Mouse (Mus musculus): ENCODE measurements around the gene Epha10.
"Not testable (repeated sequence)": the region's sequence is repeated elsewhere in the genome, so short reads cannot be mapped to it uniquely, and the experiment has no call there.

The Epha10 gene

DNA sequence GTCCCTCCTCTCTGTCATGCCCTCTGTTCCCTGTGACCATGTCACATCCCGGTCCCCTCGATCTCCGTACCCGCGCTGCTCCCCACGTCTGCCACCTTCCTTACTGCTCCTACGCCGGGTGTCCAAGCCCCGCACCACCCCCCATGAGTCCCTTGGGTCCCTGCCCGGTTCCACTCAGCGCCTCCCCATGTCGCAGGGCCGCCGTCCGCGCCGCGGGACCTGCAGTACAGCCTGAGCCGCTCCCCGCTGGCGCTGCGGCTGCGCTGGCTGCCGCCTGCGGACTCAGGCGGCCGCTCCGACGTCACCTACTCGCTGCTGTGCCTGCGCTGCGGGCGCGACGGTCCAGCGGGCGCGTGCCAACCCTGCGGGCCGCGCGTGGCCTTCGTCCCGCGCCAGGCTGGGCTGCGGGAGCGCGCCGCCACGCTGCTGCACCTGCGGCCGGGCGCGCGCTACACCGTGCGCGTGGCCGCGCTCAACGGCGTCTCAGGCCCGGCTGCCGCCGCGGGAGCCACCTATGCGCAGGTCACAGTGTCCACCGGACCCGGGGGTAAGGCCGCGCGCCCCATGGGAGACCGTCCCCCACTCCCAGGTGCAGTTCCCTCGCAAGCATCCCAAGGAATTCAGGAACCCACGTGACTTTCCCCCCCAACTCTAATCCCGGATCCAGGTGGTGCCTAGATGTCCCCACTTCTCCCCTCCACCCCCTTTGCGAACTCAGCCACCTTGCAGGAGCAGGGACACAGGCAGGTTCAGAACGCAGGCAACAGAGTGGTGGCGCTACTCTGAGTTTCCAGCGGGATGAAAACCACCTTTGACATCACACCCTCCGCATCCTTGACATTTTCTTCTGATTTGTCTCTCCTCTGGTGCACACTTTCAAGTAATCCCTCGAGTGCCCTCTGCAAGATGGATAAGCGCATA lies 14.1 kb downstream of the Epha10 start:
- peak; percentile 79 for ATAC-seq (ENCODE audit: low TSS enrichment)

GRCm38 (mm10) chr4:124898428-124898827 lies 17.7 kb downstream of the Epha10 start:
- no peak for ATAC-seq (ENCODE audit: low TSS enrichment)

GRCm38 (mm10) chr4:124899906-124900305 lies 19.2 kb downstream of the Epha10 start:
- no peak for ATAC-seq (ENCODE audit: low TSS enrichment)

GRCm38 (mm10) chr4:124905417-124905816 lies 24.7 kb downstream of the Epha10 start:
- no peak for ATAC-seq (ENCODE audit: low TSS enrichment)

DNA sequence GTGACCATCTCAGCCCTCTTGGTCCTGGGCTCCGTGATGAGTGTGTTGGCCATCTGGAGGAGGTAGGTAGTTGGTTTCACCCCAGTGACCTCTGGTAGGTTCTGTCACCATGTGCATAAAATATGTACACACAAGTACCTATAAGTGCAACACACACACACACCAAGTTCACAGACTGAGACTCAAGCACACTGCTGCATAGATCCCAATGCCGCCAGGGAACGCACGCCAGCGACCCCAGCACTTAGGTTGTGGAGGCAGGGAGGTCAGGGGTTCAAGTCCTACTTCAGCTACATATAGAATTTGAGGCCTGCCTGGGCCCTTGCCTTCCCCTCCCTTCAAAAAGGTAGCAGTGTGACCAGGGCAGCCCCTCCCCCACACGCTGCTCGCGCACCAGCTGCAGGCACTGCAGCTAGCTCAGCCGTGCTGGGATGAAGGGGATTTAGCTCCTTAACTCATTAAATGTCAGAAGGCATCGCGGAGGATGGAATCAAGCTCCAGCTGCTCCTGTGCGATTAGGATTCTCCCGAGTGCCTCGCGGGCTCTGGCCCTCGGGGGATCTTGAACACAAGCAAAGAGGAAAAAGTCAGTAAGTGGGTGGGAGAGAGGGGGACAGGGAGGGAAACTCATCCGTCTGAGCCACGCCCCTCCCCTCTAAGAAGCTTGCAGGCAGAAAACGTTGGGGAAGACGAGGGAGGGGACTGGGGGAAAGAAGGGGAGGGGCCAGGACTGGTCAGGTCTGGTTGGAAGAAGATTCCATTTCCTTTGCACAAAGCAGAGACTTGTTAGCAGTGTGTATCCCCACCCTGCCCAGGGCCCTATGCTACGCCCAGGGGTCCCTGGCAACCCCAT lies 25.5 kb downstream of the Epha10 start:
- no peak for ATAC-seq (ENCODE audit: low TSS enrichment)

- no peak for ATAC-seq (ENCODE audit: low TSS enrichment)
These were observed 47.4 kb downstream of the Epha10 start for GRCm38 (mm10) chr4:124928102-124928501.

DNA sequence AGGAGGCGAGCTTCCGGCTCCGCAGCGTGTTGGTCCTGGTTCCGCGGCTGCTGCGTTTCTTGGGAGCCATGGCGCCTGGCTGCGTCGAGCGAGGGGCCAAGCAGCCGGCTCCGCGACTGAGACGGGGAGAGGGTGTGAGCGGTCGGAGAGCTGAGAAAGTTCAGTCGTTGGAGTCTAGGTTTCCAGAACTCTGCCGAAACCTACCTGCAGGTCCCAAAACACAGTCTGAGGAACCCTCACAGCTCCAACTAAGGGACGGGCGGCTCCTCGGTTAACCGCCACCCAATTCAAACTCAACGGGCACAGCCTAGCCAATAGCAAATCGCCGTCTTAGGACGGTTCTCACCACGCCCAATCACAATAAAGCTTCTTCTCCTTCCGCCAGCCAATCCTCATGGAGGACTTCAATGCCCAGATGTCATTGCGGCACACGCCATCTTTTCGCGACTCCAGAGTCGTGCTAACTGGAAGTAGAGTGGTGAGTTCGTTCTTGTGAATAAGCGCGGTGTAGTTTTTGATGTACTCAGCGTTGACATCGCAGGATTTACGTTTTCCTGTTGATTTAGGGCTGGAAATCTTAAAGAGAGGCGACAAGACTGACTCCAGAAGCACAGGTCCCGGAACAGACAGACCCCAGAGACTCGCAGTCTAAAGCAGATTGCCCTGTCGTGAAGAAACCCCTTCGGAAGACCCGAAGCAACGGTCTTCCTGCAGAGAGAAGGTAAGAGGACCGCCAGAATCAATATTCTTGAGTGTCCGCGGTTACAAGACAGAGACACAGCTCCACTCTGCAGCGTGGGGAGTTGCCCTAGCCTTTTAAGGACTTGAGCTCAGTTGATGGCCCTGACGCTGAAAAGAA lies 56.1 kb downstream of the Epha10 start, which contains the start of gene 9930104L06Rik:
9930104L06Rik (plus strand) TSS at position 436 of the 859 bp plus-strand sequence.
- ATAC-seq (ENCODE audit: low TSS enrichment), result peak; percentile 100

GRCm38 (mm10) chr4:124939211-124939610 lies 58.5 kb downstream of the Epha10 start, which contains the start of gene Cdca8:
TSS of gene Cdca8 (minus strand) at chr4:124939311.
- ATAC-seq (ENCODE audit: low TSS enrichment), result not testable (repeated sequence)

- ATAC-seq (ENCODE audit: low TSS enrichment), result peak; percentile 47; the same call in 1 of the 2 replicates
These were observed 62.3 kb downstream of the Epha10 start for GRCm38 (mm10) chr4:124943022-124943421.

DNA sequence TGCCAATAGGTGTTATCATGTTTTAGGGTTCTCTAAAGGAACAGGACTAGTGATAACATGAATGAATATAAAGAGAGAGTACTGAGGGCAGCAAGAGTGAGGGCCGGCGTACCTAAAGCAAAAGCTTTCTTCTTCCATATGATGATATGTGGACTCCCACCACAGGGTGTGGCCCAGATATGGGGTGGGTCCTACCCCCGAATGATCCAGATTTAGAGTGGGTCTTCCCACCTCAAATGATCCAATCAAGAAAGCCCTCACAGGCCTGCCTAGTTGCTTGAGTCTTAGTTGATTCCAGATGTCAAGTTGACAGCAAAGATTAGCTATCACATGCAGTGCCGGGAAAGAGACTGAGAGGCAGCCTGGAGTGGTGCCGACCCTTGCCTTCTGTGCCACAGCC lies 63.1 kb downstream of the Epha10 start:
- ATAC-seq (ENCODE audit: low TSS enrichment), result no peak

DNA sequence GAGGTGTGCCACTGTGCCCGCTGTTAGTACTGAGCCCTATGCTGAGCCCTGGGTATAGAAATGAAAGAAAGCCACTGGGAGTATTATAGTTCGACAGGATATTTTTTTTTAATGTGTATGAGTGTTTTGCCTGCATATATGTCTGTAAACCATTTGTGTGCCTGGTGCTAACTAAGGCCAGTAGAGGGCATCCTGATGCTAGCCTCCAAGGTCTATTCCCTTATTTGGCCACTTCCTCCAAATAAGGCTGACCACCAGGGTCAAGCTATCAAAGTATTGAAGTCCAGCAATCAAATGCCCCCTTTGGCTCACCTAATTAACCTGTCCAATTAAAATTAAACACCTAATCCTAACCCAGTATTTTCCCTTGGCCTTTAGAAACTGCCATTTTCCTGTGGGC lies 64.3 kb downstream of the Epha10 start:
- ATAC-seq (ENCODE audit: low TSS enrichment), result no peak

GRCm38 (mm10) chr4:124949488-124949887 lies 68.8 kb downstream of the Epha10 start:
- ATAC-seq (ENCODE audit: low TSS enrichment), result no peak

- ATAC-seq (ENCODE audit: low TSS enrichment), result no peak
These were observed 69.7 kb downstream of the Epha10 start for GRCm38 (mm10) chr4:124950181-124951035.

- ATAC-seq (ENCODE audit: low TSS enrichment), result no peak
These were observed 70.3 kb downstream of the Epha10 start for GRCm38 (mm10) chr4:124951036-124951433.

DNA sequence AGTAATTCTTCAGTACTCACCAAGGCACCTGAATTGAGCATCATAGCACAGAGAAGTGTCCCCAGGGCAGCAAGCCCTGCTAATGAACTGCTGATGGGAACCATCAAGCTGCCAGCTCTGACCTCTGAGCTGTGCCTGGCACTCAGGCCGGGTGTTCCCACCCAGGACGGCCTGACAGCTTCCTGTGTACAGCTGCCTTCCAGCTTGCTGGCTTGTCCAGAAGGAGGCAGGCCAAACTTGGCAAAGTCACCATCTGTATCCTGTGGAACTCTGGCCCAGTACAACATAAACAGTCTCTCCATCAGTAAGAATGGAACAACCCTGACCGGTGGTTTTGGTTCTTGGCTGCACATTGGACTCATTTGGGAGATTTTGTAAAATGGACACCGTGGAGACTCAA lies 72.8 kb downstream of the Epha10 start:
- no peak for ATAC-seq (ENCODE audit: low TSS enrichment)

DNA sequence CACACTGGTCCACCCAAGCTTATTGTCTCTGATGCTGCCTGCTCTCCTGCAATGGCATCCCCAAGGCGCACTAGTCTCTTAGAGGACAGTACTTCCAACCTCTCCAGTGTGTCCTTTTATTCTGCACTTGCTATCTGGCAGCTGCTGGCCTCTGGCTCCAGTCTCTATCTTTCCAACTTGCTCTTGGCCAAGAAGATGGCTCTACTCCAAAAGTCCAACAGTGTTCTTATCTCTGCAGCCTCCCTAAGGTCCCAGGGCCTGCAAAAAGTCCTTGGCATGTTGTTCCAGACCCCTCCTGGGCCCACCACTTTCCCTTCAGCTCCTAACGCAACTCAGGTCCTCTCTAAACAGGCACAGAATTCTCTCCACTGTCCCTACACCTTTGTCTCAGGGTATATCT lies 76.6 kb downstream of the Epha10 start:
- no peak for ATAC-seq (ENCODE audit: low TSS enrichment)

GRCm38 (mm10) chr4:124959062-124959461 lies 78.4 kb downstream of the Epha10 start:
- no peak for ATAC-seq (ENCODE audit: low TSS enrichment)

DNA sequence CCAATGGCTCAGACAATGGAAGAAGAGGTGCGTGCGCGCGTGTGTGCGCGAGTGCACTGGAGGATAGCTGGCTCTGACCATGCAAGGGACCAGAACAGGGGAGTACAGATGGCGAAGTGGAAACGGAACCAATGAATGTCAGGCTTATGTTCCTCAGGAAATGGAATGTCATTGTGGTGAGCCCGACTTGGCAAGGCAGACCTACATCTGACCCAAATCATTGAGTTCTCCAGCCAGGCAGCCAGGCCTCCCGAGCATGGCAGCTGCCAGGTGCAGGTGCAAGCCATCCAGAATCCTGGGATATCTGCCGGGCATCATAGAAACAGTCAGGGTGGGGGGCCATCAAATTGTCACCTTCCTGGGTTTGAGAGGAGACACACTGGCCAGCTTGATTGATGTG lies 80.2 kb downstream of the Epha10 start:
- no peak for ATAC-seq (ENCODE audit: low TSS enrichment)

DNA sequence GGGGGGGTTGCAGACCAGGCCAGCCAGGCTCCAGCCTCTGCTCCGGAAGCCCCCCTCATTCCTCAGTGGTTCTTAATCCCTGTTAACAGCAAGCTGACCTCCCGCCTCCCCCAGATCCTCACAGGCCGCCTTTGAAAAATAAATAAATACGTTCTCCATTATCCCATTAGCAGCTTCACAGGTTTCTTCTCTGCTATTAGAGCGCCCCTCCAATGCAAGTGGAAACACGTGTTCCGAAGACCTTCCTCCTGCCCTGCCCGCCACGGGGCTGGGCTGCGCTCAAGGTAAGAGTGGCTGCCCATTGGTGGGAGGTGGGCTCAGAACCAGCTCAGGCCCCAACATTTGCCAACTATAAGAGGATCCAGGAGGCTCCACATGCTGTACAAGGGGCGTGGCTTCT lies 81.9 kb downstream of the Epha10 start:
- no peak for ATAC-seq (ENCODE audit: low TSS enrichment)

DNA sequence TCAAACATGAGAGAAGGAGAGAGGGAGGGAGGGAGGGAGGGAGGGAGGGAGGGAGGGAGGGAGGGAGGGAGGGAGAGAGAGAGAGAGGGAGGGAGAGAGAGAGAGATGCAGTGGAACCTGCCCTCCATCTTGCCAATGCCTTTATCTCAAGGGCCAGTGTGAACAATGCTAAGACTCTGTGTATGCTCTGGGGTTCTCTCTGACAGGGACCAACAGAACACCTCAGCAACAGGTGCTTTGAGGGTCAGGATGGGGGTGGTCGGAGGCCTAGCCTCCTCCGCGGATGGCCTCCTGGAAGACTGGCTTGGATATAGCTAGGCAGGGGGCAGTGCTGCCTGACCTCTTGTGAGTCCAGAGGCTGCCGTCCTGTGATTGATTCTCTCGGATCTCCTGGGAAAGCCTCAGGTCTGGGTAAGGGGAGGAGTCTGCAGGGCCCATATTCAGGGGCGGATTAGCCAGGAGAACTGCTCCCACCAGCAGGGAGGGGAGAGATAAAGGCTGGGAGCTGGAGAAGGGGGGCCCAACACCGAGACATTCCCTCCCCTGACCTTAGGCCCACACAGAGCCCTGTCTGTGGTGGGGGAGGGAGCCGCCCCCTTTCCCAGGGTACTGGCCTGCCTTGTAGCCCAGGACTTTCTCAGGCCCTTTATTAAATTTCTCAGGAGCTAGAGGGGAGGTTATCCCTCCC lies 84.4 kb downstream of the Epha10 start:
- no peak for ATAC-seq (ENCODE audit: low TSS enrichment)
